Comparison of ENCODE assay signal across 9 mouse cellular contexts in the genomic region with DNA sequence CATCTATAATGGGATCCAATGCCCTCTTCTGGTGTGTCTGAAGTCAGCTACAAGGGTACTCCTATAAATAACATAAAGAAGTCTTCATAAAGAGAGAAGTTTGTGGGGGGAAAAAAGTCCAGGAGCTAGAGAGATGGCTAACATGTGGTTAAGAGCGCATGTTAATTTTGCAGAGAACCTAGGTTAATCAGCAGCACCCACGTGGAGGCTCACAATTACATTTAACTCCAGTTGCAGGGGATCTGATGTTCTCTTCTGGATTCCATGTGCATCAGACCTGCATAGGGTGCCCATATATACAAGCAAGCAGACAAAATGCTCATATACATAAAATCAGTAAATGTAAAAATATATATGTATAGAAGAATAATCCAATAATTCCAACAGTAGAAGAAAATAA. TPM values are rescaled to one million over a fixed set of nuclear protein-coding genes. Genes with fewer than 3 reads are reported as not detected.
A peak's percentile ranks its signal among the peaks of the same experiment; 100 is the strongest.
DNase-seq lines count a peak whose midpoint lies in the region; ATAC-seq and TF ChIP-seq lines count a peak whose summit lies in the region.
"Had no signal": no experiment of that assay in that cellular context is flagged by ENCODE, and none has a peak within 500 bp of the region (broad histone marks: within the 10 kb centered on the region; RNA-seq: fewer than 3 reads in every experiment).

No protein-coding gene starts in this region.

- H3K4me3 ChIP-seq in gastrocnemius, adult 2 months = peak overlapping the region; percentile 91
- H3K4me3 ChIP-seq in E14TG2a.4 (replicated peaks; ENCODE audit: low read length) = peak overlapping the region; percentile 95
- peak overlapping the region; percentile 83 for H3K4me3 ChIP-seq in hindbrain, embryonic 10.5 days
- H3K4me3 ChIP-seq in liver, postnatal 0 days (ENCODE audit: low read depth, low read length) = peak overlapping the region; percentile 78

- WGBS in hindbrain, embryonic 10.5 days = 84% methylated on average over 2 of the region's 2 CpGs
- WGBS in liver, postnatal 0 days (ENCODE audit: insufficient replicate concordance) = 54% methylated on average over 2 of the region's 2 CpGs

- H3K9ac ChIP-seq in liver, postnatal 0 days (replicated peaks) = no peak overlapping the region

- peak overlapping the region; percentile 98; the same call in 1 of the 2 replicates for H3K27ac ChIP-seq in gastrocnemius, adult 2 months
- H3K27ac ChIP-seq in hindbrain, embryonic 10.5 days = no peak overlapping the region
- H3K27ac ChIP-seq in liver, postnatal 0 days (ENCODE audit: low read depth) = no peak overlapping the region

- H3K4me1 ChIP-seq in E14TG2a.4 (replicated peaks; ENCODE audit: low read depth, low read length) = peaks cover 75% of the 10 kb centered on the region
- H3K4me1 ChIP-seq in hindbrain, embryonic 10.5 days (replicated peaks) = peaks cover 34% of the 10 kb centered on the region
- H3K4me1 ChIP-seq in liver, postnatal 0 days (ENCODE audit: insufficient read depth) = peaks cover 38% of the 10 kb centered on the region

- peaks cover 57% of the 10 kb centered on the region for H3K36me3 ChIP-seq in E14TG2a.4 (ENCODE audit: insufficient read depth, low read length)
- peaks cover 37% of the 10 kb centered on the region for H3K36me3 ChIP-seq in hindbrain, embryonic 10.5 days
- peaks cover 29% of the 10 kb centered on the region for H3K36me3 ChIP-seq in liver, postnatal 0 days (replicated peaks; ENCODE audit: insufficient read depth, low read length)

- no peak for ATAC-seq in liver, postnatal 0 days

- no peak for DNase-seq in gastrocnemius, adult 2 months
- DNase-seq in gastrocnemius, postnatal 4 days (ENCODE audit: low spot score in 2 of 2) = no peak
- DNase-seq in hindbrain, embryonic 10.5 days (ENCODE audit: low spot score) = no peak
- no peak for DNase-seq in liver, postnatal 0 days
- DNase-seq in spleen, adult 18-20 months = no peak
- no peak for DNase-seq in frontal cortex, postnatal 36 days (ENCODE audit: low spot score in 2 of 2)
- no peak for DNase-seq in ovary, postnatal 10 days (ENCODE audit: low spot score)
- DNase-seq: adrenal gland, postnatal 36 days had no signal

- no peaks in the 10 kb centered on the region for H3K9me3 ChIP-seq in E14TG2a.4 (ENCODE audit: low read length)
- no peaks in the 10 kb centered on the region for H3K9me3 ChIP-seq in hindbrain, embryonic 10.5 days
- H3K9me3 ChIP-seq in liver, postnatal 0 days (ENCODE audit: low read length) = no peaks in the 10 kb centered on the region

- no peaks in the 10 kb centered on the region for H3K27me3 ChIP-seq in E14TG2a.4 (ENCODE audit: insufficient read depth, low read length)
- H3K27me3 ChIP-seq in hindbrain, embryonic 10.5 days (ENCODE audit: insufficient read depth, poor library complexity, severe bottlenecking) = no peaks in the 10 kb centered on the region
- no peaks in the 10 kb centered on the region for H3K27me3 ChIP-seq in liver, postnatal 0 days (ENCODE audit: insufficient read depth, low read length)

- peak overlapping the region; percentile 92 for H3K4me2 ChIP-seq in liver, postnatal 0 days (ENCODE audit: low read depth, low read length)

- TF ChIP-seq EP300 in liver, postnatal 0 days (IDR thresholded peaks at IDR 0.05; ENCODE audit: low read depth) = no peak

- intact Hi-C loops in gastrocnemius, adult 2 months (cut with DNase I) = loop anchor here (5.0 to 10.0 kb wide), 2 partner anchors 109 to 251 kb away; partner anchors contain the start of genes Poc1a and Rpl29

- TF ChIP-seq CTCF in gastrocnemius, adult 2 months (IDR thresholded peaks at IDR 0.05) = no peak
- no peak for TF ChIP-seq CTCF in E14TG2a.4 (conservative IDR thresholded peaks at IDR 0.05; ENCODE audit: low read length)
- TF ChIP-seq CTCF in liver, postnatal 0 days (IDR thresholded peaks at IDR 0.05; ENCODE audit: low read depth) = no peak

RNA-seq across cellular contexts. Expression of gene Wdr82, which starts 2.6 kb away (rescaled TPM):
- total RNA-seq in gastrocnemius, adult 2 months (2021) = 10 to 100 TPM; 19.4 to 25.9 TPM
- total RNA-seq in gastrocnemius, postnatal 4 days (2021) = 10 to 100 TPM; 60.3 to 62.5 TPM
- polyA plus RNA-seq in hindbrain, embryonic 10.5 days (2016; fragmentation: Nextera tagmentation; extraction: Ambion mirVana) = 25.8 and 29.9 TPM in 2 replicates
- polyA plus RNA-seq in liver, postnatal 0 days (2015; fragmentation: Nextera tagmentation; extraction: Ambion mirVana) = 5.3 and 5.7 TPM in 2 replicates

RNA-seq across cellular contexts. Expression of gene Glyctk, which starts 15.4 kb away (rescaled TPM):
- 1 to 10 TPM in 1 of 2 experiments, under 1 TPM in 1; 0.61 to 2.8 TPM for total RNA-seq in gastrocnemius, adult 2 months (2021)
- 1 to 10 TPM; 1.1 to 3.0 TPM for total RNA-seq in gastrocnemius, postnatal 4 days (2021)
- polyA plus RNA-seq in hindbrain, embryonic 10.5 days (2016; fragmentation: Nextera tagmentation; extraction: Ambion mirVana) = 2.9 and 4.5 TPM in 2 replicates
- polyA plus RNA-seq in liver, postnatal 0 days (2015; fragmentation: Nextera tagmentation; extraction: Ambion mirVana) = 41.4 and 46.5 TPM in 2 replicates

RNA-seq across cellular contexts. Expression of gene Ppm1m, which starts 26.2 kb away (rescaled TPM):
- 1 to 10 TPM; 2.1 to 5.2 TPM for total RNA-seq in gastrocnemius, adult 2 months (2021)
- total RNA-seq in gastrocnemius, postnatal 4 days (2021) = 10 to 100 TPM; 16.7 to 20.8 TPM
- polyA plus RNA-seq in hindbrain, embryonic 10.5 days (2016; fragmentation: Nextera tagmentation; extraction: Ambion mirVana) = 47.3 and 48.6 TPM in 2 replicates
- polyA plus RNA-seq in liver, postnatal 0 days (2015; fragmentation: Nextera tagmentation; extraction: Ambion mirVana) = 11.0 and 11.1 TPM in 2 replicates

RNA-seq across cellular contexts. Expression of gene Twf2, which starts 29.5 kb away (rescaled TPM):
- total RNA-seq in gastrocnemius, adult 2 months (2021) = 100 to 1,000 TPM; 127 to 210 TPM
- 100 to 1,000 TPM in 1 of 2 experiments, 10 to 100 TPM in 1; 92.7 to 105 TPM for total RNA-seq in gastrocnemius, postnatal 4 days (2021)
- polyA plus RNA-seq in hindbrain, embryonic 10.5 days (2016; fragmentation: Nextera tagmentation; extraction: Ambion mirVana) = 65.9 and 71.3 TPM in 2 replicates
- polyA plus RNA-seq in liver, postnatal 0 days (2015; fragmentation: Nextera tagmentation; extraction: Ambion mirVana) = 22.4 and 23.0 TPM in 2 replicates

RNA-seq across cellular contexts. Expression of gene Tlr9, which starts 49.0 kb away (rescaled TPM):
- under 1 TPM; 0.17 to 0.23 TPM for total RNA-seq in gastrocnemius, adult 2 months (2021)
- 1 to 10 TPM in 1 of 2 experiments, under 1 TPM in 1; 0.88 to 1.1 TPM for total RNA-seq in gastrocnemius, postnatal 4 days (2021)
- polyA plus RNA-seq in hindbrain, embryonic 10.5 days (2016; fragmentation: Nextera tagmentation; extraction: Ambion mirVana) = not detected in 2 replicates
- polyA plus RNA-seq in liver, postnatal 0 days (2015; fragmentation: Nextera tagmentation; extraction: Ambion mirVana) = 0.07 and 0.16 TPM in 2 replicates
